Mouse (Mus musculus) natural killer cell, adult 2 months (primary cell): ENCODE results near the gene Zbtb20.

ENCODE experiments used
- DNase-seq, 2 experiments: peaks; one replicate each; pipeline ENCODE4 v3.0.0; 2022; ENCODE audit warnings: low spot score in 2 of 2

Zbtb20 gene

GRCm38 (mm10) chr16:43396849-43397628 lies 521.4 kb downstream of the Zbtb20 start:
- DNase-seq: no peak

- DNase-seq: no peak
These were observed 522.1 kb downstream of the Zbtb20 start for GRCm38 (mm10) chr16:43397629-43398323.

- no peak for DNase-seq
These were observed 523.7 kb downstream of the Zbtb20 start for GRCm38 (mm10) chr16:43399428-43399827.

- DNase-seq: no peak
These were observed 524.4 kb downstream of the Zbtb20 start for GRCm38 (mm10) chr16:43400046-43400445.

GRCm38 (mm10) chr16:43400949-43401348 lies 525.3 kb downstream of the Zbtb20 start:
- no peak for DNase-seq

GRCm38 (mm10) chr16:43402888-43403287 lies 527.2 kb downstream of the Zbtb20 start:
- DNase-seq: no peak

- no peak for DNase-seq
These were observed 529.4 kb downstream of the Zbtb20 start for GRCm38 (mm10) chr16:43405089-43405488.

GRCm38 (mm10) chr16:43407594-43408142 lies 532.0 kb downstream of the Zbtb20 start:
- DNase-seq: no peak

GRCm38 (mm10) chr16:43408622-43409021 lies 532.9 kb downstream of the Zbtb20 start:
- DNase-seq: no peak

- peak in 1 of 2 experiments; percentile 13 for DNase-seq
These were observed 533.6 kb downstream of the Zbtb20 start for GRCm38 (mm10) chr16:43409108-43409909.

- DNase-seq: no peak
These were observed 534.4 kb downstream of the Zbtb20 start for GRCm38 (mm10) chr16:43409910-43410612.

GRCm38 (mm10) chr16:43410613-43410974 lies 534.9 kb downstream of the Zbtb20 start:
- no peak for DNase-seq

- DNase-seq: no peak
These were observed 540.2 kb downstream of the Zbtb20 start for GRCm38 (mm10) chr16:43415864-43416263.

- no peak for DNase-seq
These were observed 544.2 kb downstream of the Zbtb20 start for GRCm38 (mm10) chr16:43419923-43420322.

GRCm38 (mm10) chr16:43428955-43429354 lies 553.3 kb downstream of the Zbtb20 start:
- DNase-seq: no peak

- DNase-seq: no peak
These were observed 554.3 kb downstream of the Zbtb20 start for GRCm38 (mm10) chr16:43430030-43430429.

- no peak for DNase-seq
These were observed 556.1 kb downstream of the Zbtb20 start for GRCm38 (mm10) chr16:43431514-43432371.

GRCm38 (mm10) chr16:43434941-43435340 lies 559.3 kb downstream of the Zbtb20 start:
- no peak for DNase-seq

GRCm38 (mm10) chr16:43438878-43439371 lies 563.2 kb downstream of the Zbtb20 start:
- DNase-seq: no peak

- no peak for DNase-seq
These were observed 565.7 kb downstream of the Zbtb20 start for GRCm38 (mm10) chr16:43441392-43441791.
